Mouse (Mus musculus) liver, embryonic 11.5 days (tissue): ENCODE data around the gene Col27a1. TPM values are rescaled to one million over a fixed set of nuclear protein-coding genes. Genes with fewer than 3 reads are reported as not detected.

Source experiments
- ATAC-seq: fragments of 200-750 bp; cut with Nextera tagmentation; replicated peaks from 2 replicates; pipeline ENCODE4 v1.8.0; 2017; ENCODE audit warnings: moderate number of reproducible peaks, mild to moderate bottlenecking, moderate TSS enrichment, moderate library complexity; ENCODE audit not compliant: low FRiP score
- DNase-seq: peaks from one replicate; pipeline ENCODE4 v3.0.0-alpha.2; 2017; ENCODE audit warnings: low spot score
- H3K27ac ChIP-seq: fragments of 300-500 bp; sonication (generic); 2 replicates; pipeline ENCODE4 v1.5.1; 2014; ENCODE audit warnings: mild to moderate bottlenecking, low read depth, low read length, control low read depth
- H3K27me3 ChIP-seq: fragments of 300-500 bp; sonication (generic); replicated peaks from 2 replicates; pipeline ENCODE4 v1.6.1; 2014; ENCODE audit warnings: low read length, mixed read lengths; ENCODE audit not compliant: control insufficient read depth, insufficient read depth
- H3K36me3 ChIP-seq: fragments of 300-500 bp; sonication (generic); 2 replicates; pipeline ENCODE4 v1.6.1; 2014; ENCODE audit warnings: mild to moderate bottlenecking, low read length, moderate library complexity, mixed read lengths; ENCODE audit not compliant: control insufficient read depth, insufficient read depth
- H3K4me1 ChIP-seq: fragments of 300-500 bp; sonication (generic); replicated peaks from 2 replicates; pipeline ENCODE4 v1.6.1; 2014; ENCODE audit warnings: low read length, mixed read lengths; ENCODE audit not compliant: control insufficient read depth, insufficient read depth
- H3K4me2 ChIP-seq: fragments of 300-500 bp; sonication (generic); 2 replicates; pipeline ENCODE4 v1.6.1; 2014; ENCODE audit warnings: mild to moderate bottlenecking, control low read depth, moderate library complexity
- H3K4me3 ChIP-seq: fragments of 300-500 bp; sonication (generic); 2 replicates; pipeline ENCODE4 v1.5.1; 2014; ENCODE audit warnings: low read depth, low read length, control low read depth
- H3K9ac ChIP-seq: fragments of 300-500 bp; sonication (generic); 2 replicates; pipeline ENCODE4 v1.6.1; 2014; ENCODE audit warnings: low read depth, low read length, control low read depth
- H3K9me3 ChIP-seq: fragments of 300-500 bp; sonication (generic); 2 replicates; pipeline ENCODE4 v1.6.1; 2016; ENCODE audit warnings: low read length, inconsistent platforms, mixed read lengths; ENCODE audit not compliant: control insufficient read depth
- WGBS: fragments of 180-500 bp; shearing (Covaris S2); extraction: QIAGEN DNeasy Blood & Tissue Kit; methylation state at CpG from one replicate; pipeline ENCODE4 v1.1.7; 2014; 5-methylcytosine and 5-hydroxymethylcytosine counted together
- polyA plus RNA-seq: library from polyadenylated mRNA; unstranded; fragments of >200 nt; fragmentation: Nextera tagmentation; extraction: Ambion mirVana; gene quantifications from 2 replicates; pipeline ENCODE4 v1.2.1, GENCODE M21; 2014

Gene Col27a1
- polyA plus RNA-seq, 1 experiment from 2014 or later: 6.4 TPM

GRCm38 (mm10) chr4:63274516-63274915 lies 60.7 kb downstream of the Col27a1 start:
- DNase-seq: no peak
- H3K4me2 ChIP-seq: no peak overlapping the region
- H3K27me3 ChIP-seq: no peaks in the 10 kb centered on the region
- ATAC-seq: no peak
- H3K36me3 ChIP-seq: peaks cover 2% of the 10 kb centered on the region; the same call in 1 of the 2 replicates
- WGBS: 68% methylated on average over 1 of the region's 1 CpGs
- H3K4me1 ChIP-seq: no peaks in the 10 kb centered on the region
- no peak overlapping the region for H3K4me3 ChIP-seq
- H3K9me3 ChIP-seq: no peaks in the 10 kb centered on the region
- no peak overlapping the region for H3K27ac ChIP-seq
- no peak overlapping the region for H3K9ac ChIP-seq

DNA sequence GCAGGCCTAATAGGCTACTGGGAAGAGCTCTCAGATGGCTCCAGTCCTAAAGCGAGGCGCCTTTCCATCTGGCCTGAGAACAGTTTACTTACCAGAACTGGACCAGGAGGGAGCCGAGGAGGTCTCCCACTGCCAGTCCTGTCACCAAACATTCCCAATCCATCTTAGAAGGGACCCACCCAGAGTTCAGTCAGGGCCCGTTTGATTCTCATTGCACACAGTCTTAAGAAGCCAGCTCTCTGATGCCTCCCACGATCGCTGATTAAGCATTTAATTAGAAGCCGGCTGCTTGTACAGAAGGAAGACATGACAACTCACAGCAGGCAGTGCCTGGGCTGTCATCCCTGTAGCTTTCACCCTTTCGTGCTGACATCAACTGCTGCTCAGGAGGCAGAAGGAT lies 61.4 kb downstream of the Col27a1 start:
- DNase-seq (no peak), ATAC-seq (no peak)
- Histone ChIP-seq H3K9ac (no peak overlapping the region), H3K4me3 (no peak overlapping the region), H3K9me3 (no peaks in the 10 kb centered on the region), H3K27me3 (no peaks in the 10 kb centered on the region), H3K4me1 (no peaks in the 10 kb centered on the region), H3K4me2 (no peak overlapping the region), H3K36me3 (0 out of 2 replicates have a peak, but pooled peaks cover 2% of the 10 kb centered on the region), H3K27ac (no peak overlapping the region)
- WGBS: 69% methylated on average over 8 of the region's 8 CpGs

GRCm38 (mm10) chr4:63276571-63276970 lies 62.8 kb downstream of the Col27a1 start:
- Histone ChIP-seq H3K36me3 (0 out of 2 replicates have a peak, but pooled peaks cover 2% of the 10 kb centered on the region), H3K4me3 (no peak overlapping the region), H3K9ac (no peak overlapping the region), H3K4me1 (no peaks in the 10 kb centered on the region), H3K27me3 (no peaks in the 10 kb centered on the region), H3K27ac (no peak overlapping the region), H3K9me3 (no peaks in the 10 kb centered on the region), H3K4me2 (no peak overlapping the region)
- ATAC-seq: no peak
- no peak for DNase-seq
- 65% methylated on average over 1 of the region's 1 CpGs for WGBS

GRCm38 (mm10) chr4:63278821-63279220 lies 65.0 kb downstream of the Col27a1 start:
- no peak overlapping the region for H3K27ac ChIP-seq
- H3K9ac ChIP-seq: no peak overlapping the region
- 72% methylated on average over 7 of the region's 7 CpGs for WGBS
- no peak for DNase-seq
- H3K4me3 ChIP-seq: no peak overlapping the region
- no peak overlapping the region for H3K4me2 ChIP-seq
- no peaks in the 10 kb centered on the region for H3K9me3 ChIP-seq
- H3K27me3 ChIP-seq: no peaks in the 10 kb centered on the region
- no peaks in the 10 kb centered on the region; the same call in 1 of the 2 replicates for H3K36me3 ChIP-seq
- ATAC-seq: no peak
- no peaks in the 10 kb centered on the region for H3K4me1 ChIP-seq

- Histone ChIP-seq H3K9ac (no peak overlapping the region), H3K9me3 (no peaks in the 10 kb centered on the region), H3K4me1 (no peaks in the 10 kb centered on the region), H3K4me2 (no peak overlapping the region), H3K36me3 (peaks cover 2% of the 10 kb centered on the region; the same call in 1 of the 2 replicates), H3K27me3 (no peaks in the 10 kb centered on the region), H3K27ac (no peak overlapping the region), H3K4me3 (no peak overlapping the region)
- 78% methylated on average over 6 of the region's 6 CpGs for WGBS
- DNase-seq (no peak), ATAC-seq (no peak)
Measured at GRCm38 (mm10) chr4:63281694-63282093, 67.9 kb downstream of the Col27a1 start.

GRCm38 (mm10) chr4:63283319-63283718 lies 69.5 kb downstream of the Col27a1 start:
- H3K4me2 ChIP-seq: no peak overlapping the region
- WGBS: 72% methylated on average over 5 of the region's 5 CpGs
- H3K4me3 ChIP-seq: no peak overlapping the region
- DNase-seq (no peak), ATAC-seq (no peak)
- no peaks in the 10 kb centered on the region for H3K27me3 ChIP-seq
- no peaks in the 10 kb centered on the region for H3K9me3 ChIP-seq
- no peaks in the 10 kb centered on the region for H3K4me1 ChIP-seq
- no peak overlapping the region for H3K9ac ChIP-seq
- peaks cover 2% of the 10 kb centered on the region; the same call in 1 of the 2 replicates for H3K36me3 ChIP-seq
- H3K27ac ChIP-seq: no peak overlapping the region

DNA sequence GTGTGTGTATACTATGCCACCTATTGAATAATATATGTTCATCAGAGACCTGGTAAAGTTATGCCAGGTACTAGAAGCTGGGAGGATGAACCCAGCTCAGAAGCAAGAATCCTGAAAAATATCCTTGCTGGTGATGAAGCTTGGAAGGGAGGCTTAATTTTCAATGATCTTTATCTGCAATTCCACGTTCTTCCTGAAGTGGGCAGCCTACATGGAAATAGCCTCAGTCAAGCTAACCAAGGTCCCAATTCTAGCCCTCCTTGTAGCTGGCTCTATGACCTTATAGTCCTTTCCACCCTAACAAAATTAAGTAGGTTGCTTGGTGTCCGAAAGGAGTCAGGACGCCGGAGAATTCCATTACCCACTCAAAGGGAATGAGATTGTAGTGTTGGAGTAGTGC lies 72.2 kb downstream of the Col27a1 start:
- no peak for DNase-seq
- Histone ChIP-seq H3K27ac (no peak overlapping the region), H3K4me3 (no peak overlapping the region), H3K4me2 (no peak overlapping the region), H3K27me3 (no peaks in the 10 kb centered on the region), H3K36me3 (peaks cover 2% of the 10 kb centered on the region; the same call in 1 of the 2 replicates), H3K4me1 (no peaks in the 10 kb centered on the region), H3K9ac (no peak overlapping the region), H3K9me3 (no peaks in the 10 kb centered on the region)
- no peak for ATAC-seq
- 74% methylated on average over 4 of the region's 4 CpGs for WGBS

DNA sequence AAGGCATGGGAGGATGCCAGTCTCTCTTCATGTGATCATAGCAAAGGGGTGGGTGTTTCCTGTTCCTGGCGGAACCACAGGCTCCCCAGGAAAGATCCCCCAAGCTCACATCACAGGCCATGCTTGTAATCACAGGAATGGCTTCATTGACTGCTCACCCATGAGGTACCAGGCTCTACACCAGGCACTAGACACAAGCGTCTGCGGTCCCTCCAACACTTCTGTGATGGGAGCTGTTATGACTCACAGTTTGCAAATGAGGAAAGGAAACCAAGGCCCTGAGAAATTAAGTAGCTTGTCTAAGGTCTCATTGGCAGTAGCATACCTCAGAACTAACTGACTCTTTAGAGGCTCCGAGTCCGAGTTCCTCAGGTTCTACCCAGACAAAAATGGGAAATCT lies 74.7 kb downstream of the Col27a1 start:
- 82% methylated on average over 5 of the region's 5 CpGs for WGBS
- Histone ChIP-seq H3K4me3 (no peak overlapping the region), H3K36me3 (peaks cover 2% of the 10 kb centered on the region; the same call in 1 of the 2 replicates), H3K4me2 (no peak overlapping the region), H3K9ac (no peak overlapping the region), H3K4me1 (no peaks in the 10 kb centered on the region), H3K27me3 (no peaks in the 10 kb centered on the region), H3K9me3 (no peaks in the 10 kb centered on the region), H3K27ac (no peak overlapping the region)
- DNase-seq: no peak
- ATAC-seq: no peak

GRCm38 (mm10) chr4:63290081-63290480 lies 76.3 kb downstream of the Col27a1 start:
- Histone ChIP-seq H3K36me3 (peaks cover 2% of the 10 kb centered on the region; the same call in 1 of the 2 replicates), H3K27me3 (no peaks in the 10 kb centered on the region), H3K9ac (no peak overlapping the region), H3K4me1 (no peaks in the 10 kb centered on the region), H3K4me3 (no peak overlapping the region), H3K9me3 (no peaks in the 10 kb centered on the region), H3K4me2 (no peak overlapping the region), H3K27ac (no peak overlapping the region)
- 75% methylated on average over 2 of the region's 2 CpGs for WGBS
- ATAC-seq (no peak), DNase-seq (no peak)
